Mouse (Mus musculus): Measurements from ENCODE around the gene Wfikkn2. TPM values are rescaled to one million over a fixed set of nuclear protein-coding genes. Genes with fewer than 3 reads are reported as not detected.

The Wfikkn2 gene
- total RNA-seq, 2 experiments from 2014 or later: 0.68 to 0.77 TPM

GRCm38 (mm10) chr11:94198405-94199146 lies 47.2 kb downstream of the Wfikkn2 start:
- DNase-seq (ENCODE audit: low spot score in 2 of 2): no peak

GRCm38 (mm10) chr11:94196311-94196710 lies 49.5 kb downstream of the Wfikkn2 start:
- no peak for DNase-seq (ENCODE audit: low spot score in 2 of 2)

GRCm38 (mm10) chr11:94193109-94193508 lies 52.7 kb downstream of the Wfikkn2 start:
- DNase-seq (ENCODE audit: low spot score in 2 of 2): no peak

GRCm38 (mm10) chr11:94190665-94191064 lies 55.1 kb downstream of the Wfikkn2 start:
- no peak for DNase-seq (ENCODE audit: low spot score in 2 of 2)

DNA sequence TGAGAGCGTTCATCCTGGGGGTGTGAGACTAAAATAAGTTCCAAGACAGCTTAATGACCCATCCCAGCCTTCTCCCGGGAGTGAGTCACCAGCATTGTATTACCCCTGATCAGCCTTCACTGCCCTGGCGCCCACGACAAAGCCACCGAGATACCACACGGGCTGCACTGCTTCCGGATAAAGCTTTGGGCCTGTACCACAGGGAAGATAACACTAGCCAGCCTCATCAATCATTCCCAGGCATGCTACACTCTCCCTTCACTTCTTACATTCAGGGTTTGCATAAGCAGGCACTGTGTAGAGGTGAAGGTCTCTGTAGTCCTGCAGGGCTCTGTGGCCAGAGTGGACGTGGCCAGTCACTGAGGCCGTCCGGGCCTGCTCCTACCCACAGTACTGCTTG lies 56.2 kb downstream of the Wfikkn2 start:
- DNase-seq (ENCODE audit: low spot score in 2 of 2): no peak

Other genes starting within 250 kb of the Wfikkn2 start
- 100 to 1,000 TPM; 212 to 219 TPM for gene Spag9, start 249.9 kb downstream of the Wfikkn2 start, total RNA-seq (2021)
- gene Tob1, start 34.6 kb downstream of the Wfikkn2 start, total RNA-seq (2021): 10 to 100 TPM; 46.3 to 48.6 TPM
- gene Gm21885, start 35.9 kb upstream of the Wfikkn2 start, total RNA-seq (2021): not detected
- 100 to 1,000 TPM; 110 to 118 TPM for gene Luc7l3, start 76.0 kb upstream of the Wfikkn2 start, total RNA-seq (2021)
- gene Ankrd40, start 82.0 kb upstream of the Wfikkn2 start, total RNA-seq (2021): 100 to 1,000 TPM; 116 to 121 TPM
- 1 to 10 TPM; 1.4 to 2.4 TPM for gene Abcc3, start 147.0 kb upstream of the Wfikkn2 start, total RNA-seq (2021)
- 10 to 100 TPM; 53.2 to 59.2 TPM for gene Cacna1g, start 228.2 kb upstream of the Wfikkn2 start, total RNA-seq (2021)
- under 1 TPM in 1 of 2 experiments, not detected in 1; 0.79 TPM for gene Spata20, start 240.2 kb upstream of the Wfikkn2 start, total RNA-seq (2021)

Data from layer of hippocampus, adult 18-20 months (tissue).